Mouse (Mus musculus): ENCODE results near the gene Fam178b.

Fam178b gene

GRCm38 (mm10) chr1:36566425-36566824, 116.6 kb downstream of the Fam178b start:
- no peak for DNase-seq (ENCODE audit: low spot score in 2 of 2)

GRCm38 (mm10) chr1:36564101-36564500, 118.9 kb downstream of the Fam178b start:
- DNase-seq (ENCODE audit: low spot score in 2 of 2): no peak

DNA sequence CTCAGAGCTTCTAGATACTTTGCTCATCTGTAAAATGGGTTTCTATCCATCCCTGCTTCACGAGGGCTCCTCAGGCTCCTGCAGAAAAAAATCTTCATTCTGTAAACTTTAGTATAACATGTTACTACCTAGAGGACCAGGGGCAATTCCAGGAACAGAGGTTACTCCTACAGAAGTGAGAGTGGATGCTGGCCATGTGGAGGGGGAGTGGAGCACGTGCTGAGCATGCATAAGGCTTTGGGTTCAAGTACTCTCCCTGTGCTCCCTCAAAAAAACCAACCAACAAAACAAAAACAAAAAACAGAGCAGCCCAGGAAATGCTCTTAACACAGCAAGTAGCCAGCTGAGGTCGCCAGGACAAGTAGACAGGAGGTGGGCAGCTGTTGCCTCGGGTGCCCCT, 119.4 kb downstream of the Fam178b start:
- DNase-seq (ENCODE audit: low spot score in 2 of 2): no peak

DNA sequence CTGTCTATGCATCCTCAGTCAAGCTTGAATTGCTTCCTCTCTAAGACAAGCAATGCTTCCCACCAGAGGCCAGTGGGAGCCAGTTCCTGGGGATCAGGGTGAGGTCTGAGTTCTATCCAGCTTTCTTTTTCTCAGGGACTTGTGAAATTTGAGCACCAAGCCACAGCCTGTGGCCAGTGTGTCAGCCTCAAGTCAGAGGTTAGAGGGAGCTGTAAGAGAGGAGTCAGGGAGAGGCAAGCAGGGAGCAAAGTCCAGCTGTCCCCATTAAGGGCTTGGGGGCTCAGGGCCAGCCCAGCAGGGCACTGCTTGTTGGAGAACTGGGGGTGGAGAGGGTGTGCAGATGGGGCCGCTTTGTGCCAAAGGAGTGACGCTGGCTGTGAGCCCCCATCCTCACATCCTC, 119.8 kb downstream of the Fam178b start:
- no peak for DNase-seq (ENCODE audit: low spot score in 2 of 2)

- DNase-seq (ENCODE audit: low spot score in 2 of 2): no peak
Observed at GRCm38 (mm10) chr1:36562388-36562787, 120.6 kb downstream of the Fam178b start.

DNA sequence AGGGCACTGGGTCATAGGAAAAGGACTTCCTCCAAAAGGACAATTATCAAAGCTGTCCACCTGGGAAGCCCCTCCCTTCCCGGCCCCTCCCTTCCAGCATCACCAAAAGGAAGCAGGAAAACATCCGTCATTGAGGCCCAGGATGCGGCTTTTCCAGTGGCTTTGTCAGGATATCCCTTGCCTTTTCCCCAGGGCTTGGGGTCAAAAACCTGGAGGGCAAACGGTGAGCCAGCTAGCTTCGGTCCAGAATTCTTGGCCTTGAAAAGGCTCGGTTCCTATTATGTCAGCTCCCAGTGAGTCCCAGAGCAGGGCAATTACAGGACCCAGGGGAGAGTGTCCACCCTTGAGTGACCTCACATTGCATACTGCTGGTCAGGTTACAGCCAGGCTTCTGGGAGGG, 122.1 kb downstream of the Fam178b start:
- no peak for DNase-seq (ENCODE audit: low spot score in 2 of 2)

- no peak for DNase-seq (ENCODE audit: low spot score in 2 of 2)
Observed at GRCm38 (mm10) chr1:36559888-36560287, 123.1 kb downstream of the Fam178b start.

- DNase-seq (ENCODE audit: low spot score in 2 of 2): no peak
Observed at GRCm38 (mm10) chr1:36559256-36559655, 123.7 kb downstream of the Fam178b start.

GRCm38 (mm10) chr1:36558031-36558993, 124.7 kb downstream of the Fam178b start, which contains the start of gene Sema4c:
Sema4c (minus strand) TSS chr1:36558349.
- DNase-seq (ENCODE audit: low spot score in 2 of 2): peak; percentile 69 to 70

GRCm38 (mm10) chr1:36557457-36558011, 125.4 kb downstream of the Fam178b start:
- DNase-seq (ENCODE audit: low spot score in 2 of 2): peak; percentile 61 to 76

DNA sequence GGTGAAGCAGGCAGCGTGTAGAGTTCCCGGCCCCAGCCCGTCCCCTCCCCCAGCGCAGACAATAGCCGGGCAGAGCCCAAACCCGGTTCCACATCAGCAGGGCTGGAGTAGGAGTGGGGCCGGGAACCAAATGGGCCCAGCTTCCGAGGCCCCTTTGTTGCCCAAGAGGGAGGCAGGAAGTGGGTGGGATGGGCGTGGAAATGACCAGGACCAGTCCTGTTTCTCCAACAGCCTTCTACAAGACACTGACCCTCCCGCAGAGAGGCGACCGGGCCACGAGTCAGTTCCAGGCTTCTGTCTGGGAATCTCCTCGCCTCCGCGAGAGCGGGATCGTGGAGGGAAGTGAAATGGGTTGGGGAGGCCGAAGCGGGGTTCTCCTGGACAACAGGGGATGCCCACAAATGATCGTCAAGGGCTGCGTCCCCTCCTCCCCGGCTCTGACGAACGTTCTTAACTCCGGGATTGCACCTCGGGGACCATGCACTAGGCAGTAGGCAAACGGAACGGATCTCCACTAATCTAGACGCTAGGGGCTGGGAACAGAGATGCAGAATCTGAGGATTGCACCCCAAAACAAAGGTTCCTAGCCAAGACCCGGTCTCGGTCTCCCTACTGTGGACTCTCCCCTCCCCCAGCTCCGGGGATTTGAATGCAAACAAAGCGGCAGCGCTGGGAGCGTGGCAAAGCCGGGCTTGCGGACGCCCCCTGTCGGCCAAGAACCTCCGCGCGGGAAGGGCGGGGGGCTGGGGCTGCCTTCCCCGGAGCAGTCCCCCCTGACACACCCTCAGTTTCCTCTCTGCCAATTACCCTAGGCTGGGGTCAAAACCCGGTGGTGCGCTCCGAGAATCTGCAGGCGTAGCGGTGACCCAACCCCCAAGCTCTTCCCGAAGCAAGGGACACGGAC, 126.2 kb downstream of the Fam178b start:
- DNase-seq (ENCODE audit: low spot score in 2 of 2): peak; percentile 92 to 94

DNA sequence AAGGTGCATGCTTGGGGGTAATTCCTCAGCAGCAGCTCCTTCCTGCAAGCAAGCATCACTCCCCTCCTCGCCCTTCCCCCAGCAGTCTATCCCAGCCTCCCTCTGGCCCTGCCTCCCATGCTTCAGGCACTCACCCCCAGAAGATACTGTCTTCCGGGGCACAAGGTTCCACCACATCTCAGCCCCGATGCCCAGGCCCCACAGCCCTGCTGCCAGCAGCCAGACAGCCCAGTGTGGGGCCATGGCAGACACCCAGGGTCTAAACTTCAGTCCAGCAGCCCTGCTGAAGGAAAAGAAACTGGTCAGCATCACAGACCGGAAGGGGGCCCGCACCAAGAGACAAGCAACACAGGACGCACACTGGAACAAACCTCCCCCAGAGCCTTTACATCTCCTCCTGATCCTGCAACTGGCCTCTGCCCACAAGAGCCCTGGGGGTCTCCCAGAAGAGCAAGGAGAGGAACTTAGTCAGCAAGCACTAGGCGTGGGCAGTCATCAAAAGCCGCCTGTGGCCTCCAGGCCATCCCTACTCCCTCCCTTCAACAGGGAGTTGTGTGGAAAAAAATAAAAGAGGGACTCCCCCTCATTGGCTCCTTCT, 127.1 kb downstream of the Fam178b start:
- DNase-seq (ENCODE audit: low spot score in 2 of 2): no peak

DNA sequence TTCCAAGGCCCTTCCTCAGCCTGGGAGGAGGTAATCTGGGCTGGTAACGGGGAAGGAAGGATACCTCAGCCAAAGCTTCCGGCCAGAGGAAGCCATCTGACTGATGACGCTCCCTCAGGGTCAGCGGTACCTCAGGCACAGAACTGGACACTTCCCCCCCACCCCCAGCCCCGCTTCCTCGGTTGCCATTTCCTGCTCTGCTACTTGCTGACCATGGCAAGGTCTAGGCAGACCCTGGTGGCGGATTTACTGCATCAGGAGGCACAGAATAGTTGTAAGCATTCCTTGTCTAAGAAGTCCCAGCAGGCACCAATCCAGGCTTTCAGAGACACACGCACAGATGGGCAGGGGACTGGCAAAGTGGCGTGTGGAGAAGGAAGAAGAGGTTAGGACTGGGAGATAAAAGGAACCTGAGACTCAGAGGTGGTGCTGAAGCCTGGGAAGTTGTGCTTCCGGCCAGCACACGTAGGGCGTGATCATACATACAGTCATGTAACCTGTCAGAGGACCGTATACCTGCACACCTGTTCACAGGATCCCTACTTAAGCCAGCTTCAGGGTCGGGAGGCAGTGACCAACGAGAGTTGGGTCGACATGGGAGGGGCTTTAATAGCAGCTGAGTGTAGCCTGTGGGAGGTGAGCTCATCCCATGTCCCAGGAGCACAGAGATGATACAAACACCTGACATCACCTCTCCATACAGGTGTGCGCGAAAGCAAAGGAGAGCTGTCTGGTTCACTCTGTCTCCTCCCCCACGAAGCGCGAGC, 128.2 kb downstream of the Fam178b start:
- no peak for DNase-seq (ENCODE audit: low spot score in 2 of 2)

GRCm38 (mm10) chr1:36552506-36552905, 130.5 kb downstream of the Fam178b start:
- DNase-seq (ENCODE audit: low spot score in 2 of 2): no peak

DNA sequence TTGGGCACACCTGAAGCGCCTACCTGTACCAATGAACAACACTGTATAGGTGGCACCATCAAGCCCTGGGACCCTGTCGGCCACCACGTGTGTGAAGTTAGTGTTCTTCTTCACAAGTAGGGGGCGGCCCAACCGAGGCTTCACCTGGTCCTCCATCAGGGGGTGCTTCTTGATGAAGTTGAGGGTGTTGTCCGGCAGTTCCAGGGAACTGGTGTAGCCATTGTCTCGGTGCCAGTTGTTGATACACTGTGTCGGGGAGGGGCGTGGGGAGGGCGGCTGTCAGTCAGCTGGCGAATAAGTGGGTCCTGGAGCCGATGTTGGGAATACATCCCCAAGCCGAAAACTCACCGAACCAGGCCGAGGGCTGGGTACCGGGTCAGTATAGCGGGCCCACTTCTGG, 131.1 kb downstream of the Fam178b start:
- DNase-seq (ENCODE audit: low spot score in 2 of 2): no peak

- no peak for DNase-seq (ENCODE audit: low spot score in 2 of 2)
Observed at GRCm38 (mm10) chr1:36550075-36550863, 132.7 kb downstream of the Fam178b start.

- no peak for DNase-seq (ENCODE audit: low spot score in 2 of 2)
Observed at GRCm38 (mm10) chr1:36549491-36549890, 133.5 kb downstream of the Fam178b start.

DNA sequence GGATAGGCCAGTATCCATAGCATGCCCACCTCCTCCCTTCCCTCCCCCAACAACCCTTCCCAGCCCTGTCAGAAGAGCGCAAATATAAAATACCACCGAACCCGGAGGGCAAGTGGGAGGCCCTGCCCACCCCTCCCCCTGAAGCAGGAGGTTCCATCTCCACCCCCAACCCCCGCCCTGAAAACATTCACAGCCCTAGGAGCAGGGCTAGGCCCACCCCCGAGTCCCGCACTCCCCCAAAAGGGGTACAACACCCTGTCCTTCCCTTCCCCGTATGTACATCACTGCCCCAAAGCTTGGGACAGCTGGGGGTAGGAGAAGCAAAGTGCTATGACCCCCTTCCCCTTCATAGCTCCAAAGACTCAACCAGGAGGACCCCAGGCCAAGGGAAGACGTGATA, 134.2 kb downstream of the Fam178b start:
- no peak for DNase-seq (ENCODE audit: low spot score in 2 of 2)

DNA sequence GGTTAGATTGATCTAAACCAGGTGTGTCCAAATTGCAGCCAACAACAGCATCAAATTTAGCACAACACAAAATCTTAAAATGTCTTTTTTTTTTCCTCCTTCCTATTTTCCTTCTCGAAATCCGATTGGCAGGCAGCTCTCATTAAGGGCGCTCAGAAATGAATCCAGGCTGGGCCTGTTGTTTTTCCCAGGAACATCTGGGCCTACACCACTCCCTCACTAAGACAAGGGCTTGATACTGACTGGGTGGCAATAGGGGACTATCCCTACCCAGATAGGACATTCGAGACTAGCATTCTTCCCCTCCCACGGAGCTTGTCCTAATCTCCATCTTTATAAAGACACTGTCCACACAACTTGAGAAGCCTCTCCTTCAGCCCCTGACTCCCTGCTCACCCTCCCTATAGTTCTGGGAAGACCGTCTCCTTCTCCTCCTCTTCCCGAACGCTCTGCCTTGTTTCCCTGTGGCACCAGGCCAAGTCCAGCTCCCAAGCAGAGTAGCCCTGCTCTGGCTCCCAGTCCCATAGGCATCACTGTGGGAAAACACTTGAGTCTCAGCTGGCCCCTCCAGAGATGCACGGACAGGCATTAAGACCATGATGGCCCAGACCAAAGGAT, 134.9 kb downstream of the Fam178b start:
- peak in 1 of 2 experiments; percentile 33 for DNase-seq (ENCODE audit: low spot score in 2 of 2)

All from frontal cortex, postnatal 36 days (tissue).